Mouse (Mus musculus) c-Kit-positive CD71-negative TER-119-negative erythroid progenitor cells, embryonic 14.5 days (primary cell): ENCODE measurements around the gene Ptprn2.

Experiments
- DNase-seq: peaks from one replicate; pipeline ENCODE4 v3.0.0-alpha.2; 2013; ENCODE audit warnings: low read depth

The Ptprn2 gene

GRCm38 (mm10) chr12:116780419-116780818, 294.9 kb downstream of the Ptprn2 start:
- no peak for DNase-seq

- DNase-seq = no peak
Measured at GRCm38 (mm10) chr12:116785731-116786130, 300.2 kb downstream of the Ptprn2 start.

- DNase-seq = no peak
Measured at GRCm38 (mm10) chr12:116788346-116788745, 302.8 kb downstream of the Ptprn2 start.

DNA sequence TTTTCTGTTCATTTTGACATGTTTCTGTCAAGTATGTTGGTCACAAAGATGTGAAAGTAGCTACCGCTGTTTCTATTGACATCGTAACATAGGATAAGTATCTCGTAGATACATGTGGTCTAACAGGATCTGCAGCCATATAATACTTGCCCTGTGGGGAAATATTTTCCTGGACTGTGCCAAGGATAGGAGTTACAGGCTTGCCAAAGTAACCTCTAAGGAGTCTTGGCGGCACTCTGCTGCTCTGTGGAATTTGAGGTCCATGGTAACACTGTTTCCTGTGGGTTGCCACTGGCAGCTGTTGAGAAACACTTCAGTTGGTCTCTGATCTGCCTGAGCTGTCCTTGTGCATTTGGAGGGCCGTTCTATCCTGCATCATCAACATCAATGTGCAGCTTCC, 317.8 kb downstream of the Ptprn2 start:
- DNase-seq = no peak

GRCm38 (mm10) chr12:116804712-116805111, 319.2 kb downstream of the Ptprn2 start:
- DNase-seq = no peak

- no peak for DNase-seq
Measured at GRCm38 (mm10) chr12:116805129-116805809, 319.7 kb downstream of the Ptprn2 start.

DNA sequence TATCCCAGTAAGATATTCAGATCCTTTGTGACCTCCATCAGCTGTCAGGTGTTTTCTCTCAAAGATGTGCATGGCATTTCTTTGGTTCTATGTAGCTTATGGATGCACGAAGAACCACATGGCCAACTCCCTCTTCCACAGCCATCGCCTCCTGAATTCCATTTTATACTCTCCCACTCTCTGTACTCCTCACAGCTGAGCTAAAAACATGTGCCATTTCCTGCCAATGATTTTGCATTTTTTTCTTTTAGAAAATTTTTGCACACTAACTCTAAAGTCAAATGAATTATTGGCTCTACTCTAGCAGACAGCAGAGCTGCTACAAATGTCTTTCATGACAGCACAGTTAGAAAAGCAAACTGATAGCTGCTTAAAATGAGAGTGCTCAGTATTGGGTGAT, 320.6 kb downstream of the Ptprn2 start:
- DNase-seq = no peak

- no peak for DNase-seq
Measured at GRCm38 (mm10) chr12:116813012-116813411, 327.5 kb downstream of the Ptprn2 start.

DNA sequence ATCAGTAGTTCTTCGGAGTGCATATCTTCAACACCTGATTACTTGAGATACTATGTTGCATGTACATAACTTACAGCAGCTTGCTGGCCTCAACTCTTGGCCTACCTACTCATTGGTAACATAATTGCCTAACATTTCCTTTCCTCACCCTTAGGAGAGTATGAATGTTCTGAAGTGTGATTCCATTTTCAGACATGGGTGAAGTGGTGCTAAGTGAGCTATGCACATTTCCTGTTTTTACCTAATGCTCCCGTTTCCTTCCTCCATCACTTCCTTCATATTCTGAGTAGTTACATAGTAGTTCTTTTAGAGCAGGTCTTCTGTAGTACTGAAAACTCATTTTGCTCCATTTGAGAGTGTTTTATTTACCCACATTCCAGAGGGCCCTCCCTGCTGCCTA, 334.3 kb downstream of the Ptprn2 start:
- no peak for DNase-seq

GRCm38 (mm10) chr12:116823341-116823740, 337.8 kb downstream of the Ptprn2 start:
- DNase-seq = no peak

GRCm38 (mm10) chr12:116827748-116828147, 342.2 kb downstream of the Ptprn2 start:
- DNase-seq = no peak

DNA sequence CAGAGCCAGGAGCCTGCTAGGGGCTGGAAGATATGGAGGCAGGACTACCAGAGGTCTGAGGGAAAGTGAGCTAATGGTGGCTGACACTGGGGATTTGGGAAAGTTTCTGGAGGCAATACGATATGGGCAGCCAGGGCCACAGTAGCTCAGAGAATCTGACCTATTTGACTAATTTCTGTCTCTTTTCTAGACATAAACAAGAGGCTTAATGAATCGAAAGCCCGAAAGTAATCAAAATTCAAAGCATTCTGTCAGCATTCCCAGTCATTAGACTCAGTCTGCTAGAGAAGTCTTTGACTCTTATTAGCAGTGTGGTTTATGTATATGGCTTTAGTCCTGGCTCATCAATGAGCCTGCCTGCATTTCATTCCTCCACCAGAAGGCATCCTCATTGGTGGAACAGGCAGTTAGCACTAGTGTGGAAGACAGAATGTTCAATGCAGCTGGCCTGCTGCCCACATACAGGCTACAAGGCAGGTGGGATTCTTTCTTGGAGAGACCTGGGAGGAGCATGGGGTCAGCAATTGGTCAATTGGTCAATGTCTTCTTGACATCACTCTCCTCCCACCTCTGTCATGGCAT, 353.2 kb downstream of the Ptprn2 start:
- no peak for DNase-seq

DNA sequence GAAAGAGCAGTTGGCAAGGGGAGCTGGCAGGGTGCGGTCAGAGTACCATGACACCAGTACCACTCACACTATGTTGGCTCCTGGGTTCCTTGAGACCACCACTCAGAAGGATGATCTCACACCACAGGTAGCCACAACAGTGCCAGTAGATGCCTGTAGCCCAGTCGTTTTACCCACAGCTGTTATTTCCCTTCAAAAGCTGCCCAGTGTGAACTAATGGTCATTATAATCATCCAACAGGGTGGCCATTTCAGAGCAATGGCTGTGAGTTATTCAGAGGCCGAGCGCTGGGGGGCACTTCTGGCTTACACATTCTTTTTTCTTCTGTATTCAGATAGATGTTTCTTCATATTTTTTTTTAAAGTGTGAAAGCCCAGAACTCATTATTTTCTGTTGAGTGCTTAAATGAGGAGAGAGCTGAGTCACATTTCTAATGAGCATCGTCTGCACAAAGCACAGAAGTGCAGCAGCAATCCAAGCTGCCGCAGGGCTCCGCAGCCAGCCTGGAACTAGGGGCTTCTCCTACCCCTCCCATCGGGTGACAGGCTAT, 357.3 kb downstream of the Ptprn2 start:
- DNase-seq = no peak

DNA sequence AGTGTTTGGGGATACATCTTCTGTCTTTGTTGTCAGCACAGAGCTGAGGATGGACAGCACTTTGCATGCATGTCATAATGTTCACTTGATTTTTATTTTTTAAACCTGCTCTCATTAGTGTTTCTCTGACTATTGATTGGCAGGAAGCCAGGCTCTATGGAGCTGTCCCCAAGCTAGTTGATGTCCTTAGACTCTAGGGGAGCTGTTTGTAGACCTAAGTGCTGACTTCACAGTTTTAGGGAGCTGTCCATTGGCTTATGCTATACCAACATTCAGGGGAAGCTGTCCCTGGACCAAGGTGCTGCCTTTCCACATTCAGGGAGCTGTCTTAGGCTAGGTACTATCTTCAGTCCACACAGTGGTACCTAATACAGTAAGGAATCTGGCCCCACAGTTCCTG, 360.7 kb downstream of the Ptprn2 start:
- no peak for DNase-seq

GRCm38 (mm10) chr12:116847021-116847420, 361.5 kb downstream of the Ptprn2 start:
- no peak for DNase-seq

DNA sequence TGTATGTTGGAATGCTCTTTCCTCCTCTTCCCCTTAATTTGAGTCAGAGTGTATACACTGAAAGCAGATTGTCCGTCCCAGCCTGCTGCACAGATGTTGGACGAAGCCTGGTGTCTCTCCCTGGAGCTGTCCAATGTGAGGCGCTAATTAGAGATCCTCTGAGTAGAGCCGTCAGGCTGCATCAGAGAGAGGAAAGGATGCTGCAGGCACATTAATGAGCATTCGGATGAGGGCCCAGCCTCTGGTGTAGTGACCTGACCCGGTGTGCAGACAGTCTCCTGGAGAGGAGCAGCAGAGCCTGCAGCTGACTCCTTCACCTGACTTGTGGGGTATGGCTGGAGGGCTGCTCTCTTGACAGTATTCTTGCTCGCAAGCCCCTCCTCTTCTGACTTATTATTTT, 370.8 kb downstream of the Ptprn2 start:
- DNase-seq = no peak

GRCm38 (mm10) chr12:116861360-116862017, 376.0 kb downstream of the Ptprn2 start:
- no peak for DNase-seq

DNA sequence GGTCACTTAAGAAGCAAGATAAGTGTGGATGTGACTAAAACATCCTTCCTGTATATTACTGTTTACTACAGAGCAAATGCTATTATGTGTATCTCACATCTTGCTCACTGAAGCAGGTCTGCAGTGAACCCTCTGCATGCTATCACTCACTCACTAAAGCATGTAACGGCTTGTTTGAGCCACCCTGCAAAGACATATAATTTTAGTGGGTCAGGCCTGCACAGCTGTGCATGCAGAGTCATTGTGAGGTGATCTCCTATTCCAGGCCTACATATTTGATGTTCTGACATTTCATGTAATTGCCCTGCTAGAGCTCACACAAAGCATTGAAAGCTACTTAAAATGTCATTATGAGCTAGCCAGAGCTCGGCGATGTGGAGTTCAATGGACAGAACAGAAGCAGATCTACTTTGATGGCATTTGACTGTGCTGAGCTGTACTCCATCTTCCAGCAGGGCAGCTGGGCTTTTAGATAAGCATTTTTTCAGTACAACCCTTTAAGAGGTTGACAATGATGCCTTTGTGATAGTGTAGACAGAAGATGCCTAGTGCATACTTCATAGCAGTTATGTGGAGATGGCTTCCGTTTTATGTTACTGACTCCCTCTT, 377.9 kb downstream of the Ptprn2 start:
- no peak for DNase-seq

GRCm38 (mm10) chr12:116873866-116874585, 388.5 kb downstream of the Ptprn2 start:
- DNase-seq = no peak

DNA sequence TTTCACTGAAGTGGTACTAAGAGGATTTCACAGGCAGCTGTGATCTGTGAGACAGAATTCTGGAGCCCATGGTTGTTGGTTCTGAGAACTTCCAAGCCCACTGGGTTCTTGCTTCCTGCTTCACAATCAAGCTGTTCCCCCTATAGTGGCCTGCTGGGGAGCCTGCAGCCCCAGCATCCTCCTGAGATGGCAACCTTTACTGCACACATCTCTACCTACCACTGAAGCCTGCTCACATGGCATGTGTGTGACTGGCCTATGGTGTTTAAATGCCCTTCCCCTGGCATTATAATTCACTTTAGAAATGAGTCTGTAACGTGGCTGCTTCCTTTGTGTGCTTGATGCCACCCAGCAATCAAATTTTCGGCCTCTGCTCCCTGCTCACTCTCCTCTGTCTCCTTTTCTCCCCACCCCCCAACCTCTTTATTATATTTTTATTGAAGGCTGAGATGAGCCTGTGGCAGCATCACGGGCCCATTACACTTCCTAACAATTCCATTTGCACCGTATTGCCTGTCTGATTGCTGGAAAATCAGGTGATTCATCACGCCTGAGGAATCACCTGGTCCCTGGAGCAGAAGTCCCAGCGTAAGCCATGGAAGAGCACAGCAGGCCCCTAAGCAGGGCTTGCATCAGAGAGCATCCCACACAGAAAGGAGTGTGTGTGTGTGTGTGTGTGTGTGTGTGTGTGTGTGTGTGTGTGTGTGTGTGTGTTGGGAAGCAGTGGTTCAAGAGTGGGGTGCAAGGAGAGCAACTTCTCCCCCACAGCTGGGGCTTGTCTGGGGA, 402.2 kb downstream of the Ptprn2 start:
- DNase-seq = no peak

- DNase-seq = no peak
Measured at GRCm38 (mm10) chr12:116888856-116889255, 403.3 kb downstream of the Ptprn2 start.
